Comparison of ENCODE assay signal across 22 mouse cellular contexts in the genomic region with DNA sequence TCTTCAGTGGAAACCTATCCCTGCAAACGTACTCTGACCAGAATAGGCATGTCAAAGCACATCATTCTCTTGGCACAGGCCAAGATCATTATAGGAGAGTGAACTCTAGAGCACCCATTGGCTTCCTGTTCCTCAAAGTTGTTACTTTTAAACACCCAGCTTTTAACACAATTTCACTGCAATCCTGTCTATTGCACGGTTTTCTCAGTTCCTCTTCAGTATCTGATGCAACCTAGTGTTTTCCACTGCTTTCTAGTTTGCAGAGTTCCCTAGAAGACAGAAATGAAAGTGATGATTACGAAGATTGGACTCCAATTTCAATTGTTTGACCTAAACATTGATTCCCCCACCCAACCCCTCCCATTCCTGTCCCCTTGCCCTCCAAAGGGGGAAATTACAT.
DNase-seq lines count a peak whose midpoint lies in the region; ATAC-seq lines count a peak whose summit lies in the region.
"Had no signal": no experiment of that assay in that cellular context is flagged by ENCODE, and none has a peak within 500 bp of the region (broad histone marks: within the 10 kb centered on the region; RNA-seq: fewer than 3 reads in every experiment).

No protein-coding gene starts in this region.

- peak; percentile 42 for DNase-seq in A20 (ENCODE audit: low read depth, low spot score)
- DNase-seq in brain, adult 2 months (ENCODE audit: low read depth, low spot score) = peak; percentile 31
- peak; percentile 9 to 48 for DNase-seq in monocyte, adult 2 months (ENCODE audit: low read depth in 1 of 2, low spot score in 2 of 2)
- DNase-seq in kidney, postnatal 4 days = no peak
- DNase-seq in heart, postnatal 14 days = no peak
- no peak for DNase-seq in adrenal gland, postnatal 36 days
- DNase-seq: adrenal gland, adult 2 months; cerebellum, adult 11-12 months; cerebellum, postnatal 25 days; retina, postnatal 1 day; thymus, postnatal 14 days had no signal

- H3K4me1 ChIP-seq in liver, embryonic 15.5 days (replicated peaks) = peaks cover 8% of the 10 kb centered on the region; the same call in 1 of the 2 replicates
- peaks cover 18% of the 10 kb centered on the region for H3K4me1 ChIP-seq in liver, embryonic 12.5 days
- H3K4me1 ChIP-seq: forebrain, embryonic 15.5 days; hindbrain, embryonic 12.5 days; midbrain, embryonic 12.5 days; stomach, embryonic 15.5 days had no signal

- no peaks in the 10 kb centered on the region for H3K9me3 ChIP-seq in liver, embryonic 15.5 days (replicated peaks)
- no peaks in the 10 kb centered on the region for H3K9me3 ChIP-seq in liver, embryonic 12.5 days (replicated peaks)
- H3K9me3 ChIP-seq: embryonic facial prominence, embryonic 10.5 days; forebrain, embryonic 15.5 days; hindbrain, embryonic 12.5 days; limb, embryonic 10.5 days; midbrain, embryonic 12.5 days; stomach, embryonic 15.5 days had no signal

- intact Hi-C loops in heart, postnatal 14 days (cut with DNase I) = loop anchor here (5.0 kb wide), 1 partner anchor 96 kb away; no protein-coding TSS in a partner anchor

- H3K27me3 ChIP-seq in liver, embryonic 15.5 days = no peaks in the 10 kb centered on the region
- H3K27me3 ChIP-seq in liver, embryonic 12.5 days (replicated peaks) = 0 out of 2 replicates have a peak, but pooled peaks cover 6% of the 10 kb centered on the region
- H3K27me3 ChIP-seq: forebrain, embryonic 15.5 days; hindbrain, embryonic 12.5 days; midbrain, embryonic 12.5 days; stomach, embryonic 15.5 days had no signal

- no peak overlapping the region for H3K4me2 ChIP-seq in liver, embryonic 15.5 days
- H3K4me2 ChIP-seq in liver, embryonic 12.5 days = no peak overlapping the region
- H3K4me2 ChIP-seq: forebrain, embryonic 15.5 days; hindbrain, embryonic 12.5 days; midbrain, embryonic 12.5 days; stomach, embryonic 15.5 days had no signal

- 23% methylated on average over 3 of the region's 3 CpGs for WGBS in liver, embryonic 15.5 days (ENCODE audit: insufficient replicate concordance)
- 29% methylated on average over 3 of the region's 3 CpGs for WGBS in liver, embryonic 12.5 days (ENCODE audit: insufficient replicate concordance)

- ATAC-seq in liver, embryonic 15.5 days (ENCODE audit: insufficient read depth) = 0 out of 2 replicates have a peak, but pooled peaks have one; percentile 18
- ATAC-seq in liver, embryonic 12.5 days = no peak
- ATAC-seq: CD4-positive, CD25-positive, alpha-beta regulatory T cell, adult 4 months; forebrain, embryonic 15.5 days had no signal

- no peak overlapping the region for H3K27ac ChIP-seq in liver, embryonic 15.5 days (replicated peaks)
- H3K27ac ChIP-seq in liver, embryonic 12.5 days = no peak overlapping the region
- H3K27ac ChIP-seq: embryonic facial prominence, embryonic 10.5 days; forebrain, embryonic 15.5 days; hindbrain, embryonic 12.5 days; left cerebral cortex, adult 2 months; limb, embryonic 10.5 days; midbrain, embryonic 12.5 days; stomach, embryonic 15.5 days had no signal

- H3K4me3 ChIP-seq in liver, embryonic 15.5 days (replicated peaks) = no peak overlapping the region
- no peak overlapping the region for H3K4me3 ChIP-seq in liver, embryonic 12.5 days
- H3K4me3 ChIP-seq: embryonic facial prominence, embryonic 10.5 days; erythroblast, embryonic 14.5 days; forebrain, embryonic 15.5 days; hindbrain, embryonic 12.5 days; left cerebral cortex, adult 2 months; limb, embryonic 10.5 days; midbrain, embryonic 12.5 days; stomach, embryonic 15.5 days had no signal

- H3K9ac ChIP-seq in liver, embryonic 15.5 days = no peak overlapping the region
- H3K9ac ChIP-seq in liver, embryonic 12.5 days = no peak overlapping the region
- H3K9ac ChIP-seq: forebrain, embryonic 15.5 days; hindbrain, embryonic 12.5 days; midbrain, embryonic 12.5 days; stomach, embryonic 15.5 days had no signal

- no peaks in the 10 kb centered on the region for H3K36me3 ChIP-seq in liver, embryonic 15.5 days (replicated peaks)
- H3K36me3 ChIP-seq in liver, embryonic 12.5 days = no peaks in the 10 kb centered on the region
- H3K36me3 ChIP-seq: embryonic facial prominence, embryonic 10.5 days; forebrain, embryonic 15.5 days; hindbrain, embryonic 12.5 days; limb, embryonic 10.5 days; midbrain, embryonic 12.5 days; stomach, embryonic 15.5 days had no signal

Comparison
In these comparisons a context has a peak if more than half of its experiments do, and no peak if none do; other contexts are left out.
1. DNase-seq: peak in A20 (single experiment), brain, adult 2 months (single experiment) and monocyte, adult 2 months (2 of 2); none in kidney, postnatal 4 days (0 of 2), heart, postnatal 14 days (0 of 2) and adrenal gland, postnatal 36 days (0 of 2).